Mouse (Mus musculus) forebrain, embryonic 10.5 days (tissue): Measurements from ENCODE around the gene Clic5. TPM values are rescaled to one million over a fixed set of nuclear protein-coding genes. Genes with fewer than 3 reads are reported as not detected.

Experiments used
- DNase-seq: peaks from one replicate; pipeline ENCODE4 v3.0.0-alpha.2; 2017; ENCODE audit warnings: low spot score; ENCODE audit errors: extremely low spot score
- H3K27ac ChIP-seq: fragments of 300-500 bp; sonication (generic); 2 replicates; pipeline ENCODE4 v1.5.1; 2016; ENCODE audit warnings: mild to moderate bottlenecking
- H3K27me3 ChIP-seq: fragments of 300-500 bp; sonication (generic); 2 replicates; pipeline ENCODE4 v1.6.1; 2016; ENCODE audit warnings: mild to moderate bottlenecking; ENCODE audit not compliant: poor library complexity, severe bottlenecking
- H3K36me3 ChIP-seq: fragments of 300-500 bp; sonication (generic); replicated peaks from 2 replicates; pipeline ENCODE4 v1.6.1; 2016; ENCODE audit warnings: mild to moderate bottlenecking, moderate library complexity
- H3K4me1 ChIP-seq: fragments of 300-500 bp; sonication (generic); 2 replicates; pipeline ENCODE4 v1.6.1; 2016
- H3K4me3 ChIP-seq: fragments of 300-500 bp; sonication (generic); 2 replicates; pipeline ENCODE4 v1.5.1; 2016; ENCODE audit warnings: mild to moderate bottlenecking, moderate library complexity
- H3K9me3 ChIP-seq: fragments of 300-500 bp; sonication (generic); 2 replicates; pipeline ENCODE4 v1.6.1; 2016; ENCODE audit warnings: mild to moderate bottlenecking, moderate library complexity
- WGBS: fragments of 180-500 bp; shearing (Covaris S2); methylation state at CpG from one replicate; pipeline ENCODE4 v1.1.7; 2016; 5-methylcytosine and 5-hydroxymethylcytosine counted together
- polyA plus RNA-seq: library from polyadenylated mRNA; unstranded; fragments of >200 nt; fragmentation: Nextera tagmentation; extraction: Ambion mirVana; gene quantifications from 2 replicates; pipeline ENCODE4 v1.2.1, GENCODE M21; 2016

The Clic5 gene
- polyA plus RNA-seq: 0.11 and 0.12 TPM in 2 replicates

DNA sequence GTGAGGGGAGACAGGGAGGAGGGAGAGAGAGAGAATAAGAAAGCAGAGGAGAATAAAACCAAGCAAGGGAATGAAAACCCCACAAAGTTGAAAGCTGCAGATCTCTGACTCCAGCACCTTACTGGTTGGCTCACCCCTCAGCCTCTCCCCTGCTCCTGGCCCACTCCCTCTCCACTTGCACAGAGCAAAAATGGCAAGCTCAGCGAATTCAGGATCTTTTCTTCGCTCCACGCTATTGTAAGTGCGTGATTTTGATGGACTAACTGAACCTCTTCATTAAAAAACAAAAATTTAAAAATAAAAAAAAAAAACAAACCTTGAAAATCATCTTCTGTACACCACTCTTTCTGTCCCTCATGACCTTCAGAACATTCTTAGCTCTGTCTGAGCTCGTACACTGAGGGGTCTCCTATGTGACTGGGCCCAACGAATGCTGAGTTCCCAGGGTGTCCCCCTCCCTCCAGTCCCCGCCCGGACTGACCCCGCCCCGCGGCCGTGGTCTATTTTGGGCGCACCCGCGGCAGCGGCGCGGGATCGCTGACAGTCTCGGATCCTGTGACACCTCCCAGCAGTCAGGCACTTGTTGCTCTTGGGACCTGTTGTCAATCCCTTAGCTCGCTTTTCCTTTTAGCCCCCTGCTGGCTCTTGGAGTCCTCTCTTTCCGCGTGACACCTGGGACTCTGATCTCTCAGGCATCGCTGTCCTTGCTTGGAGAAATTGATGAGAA is at the start of gene Clic5:
Clic5 (plus strand) TSS at position 543 of the 727 bp plus-strand sequence.
- 3% methylated on average over 24 of the region's 24 CpGs for WGBS
- H3K9me3 ChIP-seq: no peaks in the 10 kb centered on the region
- no peaks in the 10 kb centered on the region for H3K36me3 ChIP-seq
- H3K27ac ChIP-seq: 0 out of 2 replicates have a peak within 1 kb of the TSS, but pooled peaks have one; percentile 16
- peak within 1 kb of the TSS; percentile 55 for H3K4me3 ChIP-seq
- peaks cover 20% of the 10 kb centered on the region for H3K4me1 ChIP-seq
- H3K27me3 ChIP-seq: peaks cover 55% of the 10 kb centered on the region
- peak; percentile 26 for DNase-seq

DNA sequence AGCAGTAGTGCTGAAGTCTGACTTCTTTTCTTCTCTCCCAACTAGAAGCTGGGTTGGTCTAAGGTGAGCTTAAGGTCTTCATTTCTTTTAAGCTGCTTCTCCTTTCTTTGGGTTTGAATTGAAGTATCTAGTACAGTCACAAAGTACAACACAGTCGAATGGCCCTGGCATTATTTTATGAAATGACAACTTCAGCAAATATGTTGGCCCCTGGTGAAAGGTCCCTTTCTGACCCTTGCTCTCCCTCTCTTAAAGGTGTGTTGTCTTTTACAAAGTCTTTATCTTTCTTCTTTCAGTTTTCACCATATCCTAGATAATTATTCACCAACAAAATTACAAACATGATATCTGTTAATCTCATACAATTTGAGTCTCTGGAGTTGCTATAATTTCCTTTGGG is 42.6 kb upstream of the Clic5 start:
- WGBS: 87% methylated on average over 1 of the region's 1 CpGs
- Histone ChIP-seq H3K9me3 (no peaks in the 10 kb centered on the region), H3K36me3 (no peaks in the 10 kb centered on the region), H3K4me3 (no peak overlapping the region), H3K4me1 (no peaks in the 10 kb centered on the region), H3K27ac (no peak overlapping the region), H3K27me3 (no peaks in the 10 kb centered on the region)
- DNase-seq: no peak

GRCm38 (mm10) chr17:44148109-44148846 is 40.1 kb upstream of the Clic5 start:
- no peaks in the 10 kb centered on the region for H3K36me3 ChIP-seq
- H3K27me3 ChIP-seq: no peaks in the 10 kb centered on the region
- no peaks in the 10 kb centered on the region for H3K9me3 ChIP-seq
- 94% methylated on average over 5 of the region's 5 CpGs for WGBS
- H3K27ac ChIP-seq: no peak overlapping the region
- H3K4me1 ChIP-seq: no peaks in the 10 kb centered on the region
- H3K4me3 ChIP-seq: no peak overlapping the region
- DNase-seq: no peak

- Histone ChIP-seq H3K9me3 (no peaks in the 10 kb centered on the region), H3K4me3 (no peak overlapping the region), H3K4me1 (no peaks in the 10 kb centered on the region), H3K27me3 (no peaks in the 10 kb centered on the region), H3K27ac (no peak overlapping the region), H3K36me3 (no peaks in the 10 kb centered on the region)
- 69% methylated on average over 3 of the region's 3 CpGs for WGBS
- DNase-seq: no peak
Measured at GRCm38 (mm10) chr17:44151130-44151529, 37.3 kb upstream of the Clic5 start.

DNA sequence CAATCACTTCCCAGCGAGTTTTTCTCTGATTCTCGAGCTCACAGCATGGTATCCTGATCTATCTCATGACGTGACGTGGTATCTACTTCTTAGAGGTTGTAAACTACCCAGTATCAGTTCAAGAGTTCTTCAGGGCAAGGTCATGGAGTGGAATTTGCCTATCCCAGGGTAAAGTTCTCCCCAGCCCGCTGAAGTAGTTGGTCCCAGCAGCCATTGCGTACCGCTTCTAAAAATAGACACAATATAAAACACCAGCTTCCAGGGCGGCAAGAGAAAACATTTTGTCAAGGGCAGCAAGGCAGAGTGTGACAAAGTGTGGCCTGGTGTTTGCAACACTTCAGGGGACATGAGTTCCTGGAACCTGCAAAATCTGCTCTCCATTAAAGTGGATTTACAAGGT is 36.5 kb upstream of the Clic5 start:
- 89% methylated on average over 8 of the region's 8 CpGs for WGBS
- no peak for DNase-seq
- H3K27me3 ChIP-seq: no peaks in the 10 kb centered on the region

DNA sequence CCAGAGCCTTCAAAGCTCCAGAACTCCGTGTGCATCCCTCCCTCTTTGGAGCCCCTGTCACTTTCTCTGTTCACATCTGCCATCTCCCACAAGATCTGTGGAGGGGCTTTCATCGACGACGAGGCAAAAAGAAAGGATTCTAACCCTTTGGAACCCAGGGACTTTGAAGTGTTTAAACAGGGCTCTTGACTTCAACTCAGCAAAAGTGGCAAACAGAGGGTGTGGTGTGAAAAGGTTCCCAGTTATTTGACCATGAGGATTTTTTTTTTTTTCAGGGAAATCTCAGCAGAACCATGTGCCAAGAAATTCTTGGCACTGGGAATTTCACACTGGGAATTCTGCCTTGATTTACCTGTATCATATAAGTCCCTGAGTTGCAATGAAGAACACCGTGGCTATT is 34.5 kb upstream of the Clic5 start:
- no peaks in the 10 kb centered on the region for H3K4me1 ChIP-seq
- no peaks in the 10 kb centered on the region for H3K36me3 ChIP-seq

More for the DNA sequence above, 36.5 kb upstream of the Clic5 start:
- no peaks in the 10 kb centered on the region for H3K9me3 ChIP-seq
- no peak overlapping the region for H3K27ac ChIP-seq
- no peak overlapping the region for H3K4me3 ChIP-seq
- no peaks in the 10 kb centered on the region for H3K36me3 ChIP-seq
- H3K4me1 ChIP-seq: no peaks in the 10 kb centered on the region

GRCm38 (mm10) chr17:44155204-44155603 is 33.2 kb upstream of the Clic5 start:
- Histone ChIP-seq H3K27ac (no peak overlapping the region), H3K4me3 (no peak overlapping the region), H3K27me3 (no peaks in the 10 kb centered on the region), H3K4me1 (no peaks in the 10 kb centered on the region), H3K36me3 (no peaks in the 10 kb centered on the region), H3K9me3 (no peaks in the 10 kb centered on the region)
- DNase-seq: no peak
- WGBS: 80% methylated on average over 2 of the region's 2 CpGs

More for the DNA sequence above, 34.5 kb upstream of the Clic5 start:
- Histone ChIP-seq H3K27ac (no peak overlapping the region), H3K4me3 (no peak overlapping the region), H3K27me3 (no peaks in the 10 kb centered on the region), H3K9me3 (no peaks in the 10 kb centered on the region)
- no peak for DNase-seq
- 61% methylated on average over 5 of the region's 5 CpGs for WGBS

- Histone ChIP-seq H3K27me3 (no peaks in the 10 kb centered on the region), H3K36me3 (no peaks in the 10 kb centered on the region), H3K4me1 (peaks cover 4% of the 10 kb centered on the region; the same call in 1 of the 2 replicates), H3K4me3 (no peak overlapping the region), H3K9me3 (no peaks in the 10 kb centered on the region), H3K27ac (no peak overlapping the region)
- 74% methylated on average over 1 of the region's 1 CpGs for WGBS
- no peak for DNase-seq
Measured at GRCm38 (mm10) chr17:44158186-44158585, 30.2 kb upstream of the Clic5 start.

DNA sequence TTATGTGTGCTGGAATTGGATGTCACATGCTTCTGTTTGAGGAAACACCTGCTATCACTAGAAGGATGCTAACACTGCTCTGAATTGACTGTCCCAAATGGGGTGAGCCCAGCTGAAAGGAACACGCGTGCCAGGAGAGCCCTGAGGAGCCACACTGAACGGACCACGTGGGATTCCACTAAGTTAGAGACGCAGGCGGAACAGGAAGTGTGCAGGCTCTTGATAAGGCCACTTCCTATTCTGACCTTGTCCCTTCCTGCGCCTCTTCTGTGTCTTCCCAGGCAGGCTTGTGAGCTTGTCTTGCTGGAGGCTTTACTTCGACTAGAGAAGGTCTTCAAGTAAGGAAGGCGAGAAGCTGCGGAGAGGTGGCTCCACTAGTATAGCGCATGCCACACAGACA is 27.9 kb upstream of the Clic5 start:
- Histone ChIP-seq H3K27me3 (no peaks in the 10 kb centered on the region), H3K27ac (no peak overlapping the region), H3K4me1 (peaks cover 4% of the 10 kb centered on the region; the same call in 1 of the 2 replicates), H3K36me3 (no peaks in the 10 kb centered on the region), H3K4me3 (no peak overlapping the region), H3K9me3 (no peaks in the 10 kb centered on the region)
- DNase-seq: no peak
- WGBS: 93% methylated on average over 11 of the region's 11 CpGs

DNA sequence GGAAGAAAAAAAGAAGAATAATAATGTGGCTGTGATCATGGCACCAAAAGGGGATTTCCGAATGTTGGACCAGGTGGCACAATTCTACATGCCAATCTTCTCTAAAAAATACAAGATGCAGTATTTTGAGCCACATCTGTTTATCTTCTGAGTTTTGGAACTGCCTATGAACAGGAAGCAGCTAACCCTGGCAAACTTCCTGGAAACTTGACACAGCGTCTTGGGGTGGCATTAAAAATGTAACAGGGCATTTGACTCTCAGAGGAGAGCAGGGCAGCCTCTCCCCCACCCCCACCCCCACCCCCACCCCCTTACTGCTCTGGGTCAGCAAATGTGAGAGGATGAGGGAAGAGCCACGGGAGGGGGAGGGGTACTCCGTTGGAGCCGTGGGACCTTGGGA is 25.9 kb upstream of the Clic5 start:
- Histone ChIP-seq H3K27ac (no peak overlapping the region), H3K4me1 (peaks cover 4% of the 10 kb centered on the region; the same call in 1 of the 2 replicates), H3K27me3 (no peaks in the 10 kb centered on the region), H3K36me3 (no peaks in the 10 kb centered on the region), H3K4me3 (no peak overlapping the region), H3K9me3 (no peaks in the 10 kb centered on the region)
- DNase-seq: no peak
- WGBS: 59% methylated on average over 5 of the region's 5 CpGs

- Histone ChIP-seq H3K27me3 (no peaks in the 10 kb centered on the region), H3K4me1 (peaks cover 4% of the 10 kb centered on the region; the same call in 1 of the 2 replicates), H3K9me3 (no peaks in the 10 kb centered on the region), H3K4me3 (no peak overlapping the region), H3K27ac (no peak overlapping the region), H3K36me3 (no peaks in the 10 kb centered on the region)
- WGBS: 82% methylated on average over 5 of the region's 5 CpGs
- no peak for DNase-seq
Measured at GRCm38 (mm10) chr17:44162935-44163334, 25.4 kb upstream of the Clic5 start.

DNA sequence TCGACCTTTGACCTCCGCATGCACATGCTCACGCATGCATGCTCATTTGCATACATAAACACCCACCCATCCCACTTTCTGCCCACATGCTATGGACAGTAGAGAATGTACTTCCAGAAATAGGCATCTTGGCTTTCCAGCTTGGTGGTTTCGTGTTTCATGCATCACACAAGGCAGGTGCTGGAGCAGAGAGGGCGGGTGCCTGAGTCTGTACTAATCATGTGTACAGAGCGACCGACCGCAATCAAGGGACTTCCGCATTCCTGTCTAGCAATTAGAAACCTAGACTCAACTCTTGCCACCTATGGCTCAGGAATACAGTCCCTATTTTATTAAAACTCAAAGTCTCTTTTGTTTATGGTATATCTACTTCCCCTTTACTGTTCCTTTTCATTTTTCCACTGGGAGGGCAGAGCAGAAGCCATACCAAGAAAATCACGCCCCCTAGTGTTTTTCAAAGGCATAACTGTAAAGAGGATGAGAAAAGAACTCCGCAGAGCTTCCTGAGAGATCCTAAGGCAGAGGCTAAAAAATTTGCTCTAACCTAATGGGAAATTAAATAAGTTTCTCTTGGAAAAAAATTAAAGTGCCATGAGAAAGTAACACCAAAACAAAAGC is 22.5 kb upstream of the Clic5 start:
- no peak for DNase-seq
- no peaks in the 10 kb centered on the region for H3K27me3 ChIP-seq
- H3K27ac ChIP-seq: no peak overlapping the region
- no peaks in the 10 kb centered on the region for H3K9me3 ChIP-seq
- no peak overlapping the region for H3K4me3 ChIP-seq
- WGBS: 85% methylated on average over 11 of the region's 11 CpGs
- H3K4me1 ChIP-seq: peaks cover 4% of the 10 kb centered on the region; the same call in 1 of the 2 replicates
- no peaks in the 10 kb centered on the region for H3K36me3 ChIP-seq

GRCm38 (mm10) chr17:44169676-44170075 is 18.7 kb upstream of the Clic5 start:
- H3K27ac ChIP-seq: no peak overlapping the region
- H3K27me3 ChIP-seq: no peaks in the 10 kb centered on the region
- H3K4me3 ChIP-seq: no peak overlapping the region
- H3K36me3 ChIP-seq: no peaks in the 10 kb centered on the region
- H3K9me3 ChIP-seq: no peaks in the 10 kb centered on the region
- 90% methylated on average over 4 of the region's 4 CpGs for WGBS
- DNase-seq: no peak
- no peaks in the 10 kb centered on the region for H3K4me1 ChIP-seq
